Mouse (Mus musculus) ES-E14 (cell line): Measurements from ENCODE around the gene Fnbp1l. TPM values are rescaled to one million over a fixed set of nuclear protein-coding genes. Genes with fewer than 3 reads are reported as not detected.

ENCODE experiments used
- DNase-seq: peaks from one replicate; pipeline ENCODE4 v3.0.0-alpha.2; 2013; ENCODE audit warnings: low read depth, low spot score
- H3K27ac ChIP-seq: 2 replicates; pipeline ENCODE4 v1.5.1; 2012; ENCODE audit warnings: low read depth, mild to moderate bottlenecking, low read length, moderate library complexity, mixed read lengths; ENCODE audit not compliant: poor library complexity, insufficient read depth, severe bottlenecking
- H3K36me3 ChIP-seq: 2 replicates; pipeline ENCODE4 v1.6.1; 2012; ENCODE audit warnings: mild to moderate bottlenecking, low read length, moderate library complexity, mixed read lengths; ENCODE audit not compliant: control insufficient read depth, poor library complexity, insufficient read depth, severe bottlenecking
- H3K4me1 ChIP-seq, 2 experiments: fragments of 150-350 bp in 1 of 2; sonication (generic) in 1 of 2; 2 replicates each; pipeline ENCODE4 v1.6.1; 2012; ENCODE audit warnings: low read length in 2 of 2, mild to moderate bottlenecking in 1 of 2, mixed read lengths in 1 of 2; ENCODE audit not compliant: control insufficient read depth in 2 of 2, insufficient read depth in 2 of 2, poor library complexity in 1 of 2
- H3K4me3 ChIP-seq, 2 experiments: fragments of 150-350 bp in 1 of 2; sonication (generic) in 1 of 2; 2 replicates each; pipeline ENCODE4 v1.5.1; 2012; ENCODE audit warnings: low read length in 2 of 2, low read depth in 1 of 2, mild to moderate bottlenecking in 1 of 2, mixed read lengths in 1 of 2; ENCODE audit not compliant: insufficient read depth in 1 of 2, poor library complexity in 1 of 2, severe bottlenecking in 1 of 2
- H3K9ac ChIP-seq: 2 replicates; pipeline ENCODE4 v1.6.1; 2012; ENCODE audit warnings: low read depth, mild to moderate bottlenecking, low read length, mixed read lengths; ENCODE audit not compliant: poor library complexity, insufficient read depth, severe bottlenecking
- H3K9me3 ChIP-seq: fragments of 150-350 bp; sonication (generic); 2 replicates; pipeline ENCODE4 v1.6.1; 2012; ENCODE audit warnings: low read depth, mild to moderate bottlenecking, low read length; ENCODE audit not compliant: control insufficient read depth, insufficient read depth
- CHD2 ChIP-seq: IDR thresholded peaks from 2 replicates; pipeline ENCODE4 v1.6.1; 2014; ENCODE audit warnings: mild to moderate bottlenecking, low read depth, low read length, inconsistent platforms
- HCFC1 ChIP-seq: IDR thresholded peaks from 2 replicates; pipeline ENCODE4 v1.6.1; 2012; ENCODE audit warnings: low read length, inconsistent platforms, borderline replicate concordance; ENCODE audit not compliant: insufficient read depth
- MAFK ChIP-seq: IDR thresholded peaks from 2 replicates; pipeline ENCODE4 v1.6.1; 2014; ENCODE audit warnings: mild to moderate bottlenecking, low read depth, low read length, inconsistent platforms; ENCODE audit not compliant: insufficient read depth
- ZC3H11A ChIP-seq: IDR thresholded peaks from 2 replicates; pipeline ENCODE4 v1.6.1; 2012; ENCODE audit warnings: low read depth, mild to moderate bottlenecking, inconsistent platforms, low read length, borderline replicate concordance
- ZNF384 ChIP-seq: IDR thresholded peaks from 2 replicates; pipeline ENCODE4 v1.6.1; 2012; ENCODE audit warnings: low read depth, low read length, inconsistent platforms
- in situ Hi-C, 2 experiments: fragments of 600-800 bp; cut with MboI; formaldehyde crosslinking; loops; one replicate each; pipeline ENCODE4 v1.15.1; 2025; ENCODE audit warnings: low sequenced_read_pairs in 2 of 2, inconsistent platforms in 1 of 2; ENCODE audit not compliant: unreplicated experiment in 2 of 2
- total RNA-seq: library from RNA; depleted of rRNA; stranded (reverse); fragments of 300-350 nt; gene quantifications from 2 replicates; pipeline ENCODE4 v1.2.3, GENCODE M21; 2012

Gene Fnbp1l
- total RNA-seq, 1 experiment = 25.5 TPM

- no peaks in the 10 kb centered on the region for H3K36me3 ChIP-seq
- TF ChIP-seq MAFK (no peak), CHD2 (no peak), ZNF384 (no peak), ZC3H11A (no peak), HCFC1 (no peak)
- no peak overlapping the region for H3K27ac ChIP-seq
- DNase-seq = no peak
- peak overlapping the region; percentile 80 to 95 for H3K4me3 ChIP-seq
- H3K9ac ChIP-seq = peak overlapping the region; percentile 89
- peaks cover 3 to 8% of the 10 kb centered on the region in 2 experiments; a peak in 2 of 4 replicates for H3K4me1 ChIP-seq
- no peaks in the 10 kb centered on the region for H3K9me3 ChIP-seq
- in situ Hi-C loops = no loop called here
Measured at GRCm38 (mm10) chr3:122617613-122618340, 1.7 kb downstream of the Fnbp1l start.

- DNase-seq = no peak
- in situ Hi-C loops = no loop called here
- Histone ChIP-seq H3K4me1 (peaks cover 3 to 6% of the 10 kb centered on the region in 2 experiments; a peak in 1 of 4 replicates), H3K9ac (no peak overlapping the region), H3K36me3 (no peaks in the 10 kb centered on the region), H3K9me3 (no peaks in the 10 kb centered on the region), H3K4me3 (no peak overlapping the region), H3K27ac (no peak overlapping the region)
- TF ChIP-seq MAFK = no peak
- no peak for TF ChIP-seq ZC3H11A
- no peak for TF ChIP-seq ZNF384
- TF ChIP-seq CHD2 = no peak
- no peak for TF ChIP-seq HCFC1
Measured at GRCm38 (mm10) chr3:122612537-122612936, 7.0 kb downstream of the Fnbp1l start.

- Histone ChIP-seq H3K4me1 (0 out of 4 replicates have a peak, but pooled peaks cover 0 to 2% of the 10 kb centered on the region in 2 experiments), H3K27ac (no peak overlapping the region), H3K4me3 (no peak overlapping the region), H3K9me3 (no peaks in the 10 kb centered on the region), H3K36me3 (no peaks in the 10 kb centered on the region), H3K9ac (no peak overlapping the region)
- in situ Hi-C loops = no loop called here
- no peak for TF ChIP-seq ZNF384
- TF ChIP-seq MAFK = no peak
- TF ChIP-seq ZC3H11A = no peak
- TF ChIP-seq HCFC1 = no peak
- no peak for TF ChIP-seq CHD2
- DNase-seq = no peak
Measured at GRCm38 (mm10) chr3:122611761-122612160, 7.8 kb downstream of the Fnbp1l start.

- H3K9me3 ChIP-seq = no peaks in the 10 kb centered on the region
- H3K36me3 ChIP-seq = peaks cover 4% of the 10 kb centered on the region; the same call in 1 of the 2 replicates
- H3K27ac ChIP-seq = no peak overlapping the region
- H3K9ac ChIP-seq = no peak overlapping the region
- no peak for DNase-seq
- no peak overlapping the region for H3K4me3 ChIP-seq
- in situ Hi-C loops = no loop called here
- no peak for TF ChIP-seq HCFC1
- no peak for TF ChIP-seq ZNF384
- no peak for TF ChIP-seq CHD2
- TF ChIP-seq MAFK = no peak
- no peak for TF ChIP-seq ZC3H11A
- H3K4me1 ChIP-seq = peaks cover 0 to 8% of the 10 kb centered on the region in 2 experiments; a peak in 2 of 4 replicates
Measured at GRCm38 (mm10) chr3:122606105-122606801, 13.3 kb downstream of the Fnbp1l start.
